Mouse (Mus musculus) C2C12 (cell line): ENCODE measurements around the gene Prdm11. TPM values are rescaled to one million over a fixed set of nuclear protein-coding genes. Genes with fewer than 3 reads are reported as not detected.

ENCODE experiments used
- H3K27me3 ChIP-seq: one replicate; pipeline ENCODE4 v1.6.1; 2011; ENCODE audit not compliant: control insufficient read depth, insufficient read depth, insufficient read length
- H3K36me3 ChIP-seq: one replicate; pipeline ENCODE4 v1.6.1; 2011; ENCODE audit not compliant: control insufficient read depth, insufficient read depth
- H3K4me3 ChIP-seq: one replicate; pipeline ENCODE4 v1.5.1; 2011; ENCODE audit warnings: mild to moderate bottlenecking, control low read depth; ENCODE audit not compliant: poor library complexity, insufficient read depth, severe bottlenecking
- H3K79me2 ChIP-seq: one replicate; pipeline ENCODE4 v1.6.1; 2011; ENCODE audit not compliant: control insufficient read depth, insufficient read depth
- H3K79me3 ChIP-seq: one replicate; pipeline ENCODE4 v1.6.1; 2011; ENCODE audit warnings: low read depth, control low read depth
- H3ac ChIP-seq: one replicate; pipeline ENCODE3; 2011; ENCODE audit warnings: low read depth; ENCODE audit not compliant: control insufficient read depth, insufficient read length
- CEBPB ChIP-seq: IDR thresholded peaks from one replicate; pipeline ENCODE4 v1.6.1; 2011; ENCODE audit warnings: low read depth, mild to moderate bottlenecking, control low read depth, moderate library complexity
- CTCF ChIP-seq: IDR thresholded peaks from one replicate; pipeline ENCODE4 v1.5.1; 2011; ENCODE audit not compliant: control insufficient read depth, insufficient read depth, insufficient read length
- FOSL1 ChIP-seq: IDR thresholded peaks from one replicate; pipeline ENCODE4 v1.8.0; 2011; ENCODE audit warnings: mild to moderate bottlenecking, low read length; ENCODE audit not compliant: poor library complexity, insufficient read depth, severe bottlenecking
- MAX ChIP-seq: IDR thresholded peaks from one replicate; pipeline ENCODE4 v1.6.1; 2011; ENCODE audit warnings: mild to moderate bottlenecking, control low read depth
- MYOD1 ChIP-seq: IDR thresholded peaks from one replicate; pipeline ENCODE4 v1.6.1; 2011; ENCODE audit warnings: low read depth; ENCODE audit not compliant: control insufficient read depth, insufficient read length
- MYOG ChIP-seq: IDR thresholded peaks from one replicate; pipeline ENCODE4 v1.6.1; 2011; ENCODE audit not compliant: control insufficient read depth, insufficient read length; ENCODE audit errors: extremely low read depth
- USF1 ChIP-seq: IDR thresholded peaks from one replicate; pipeline ENCODE4 v1.6.1; 2011; ENCODE audit warnings: low read depth, mild to moderate bottlenecking, control low read depth, moderate library complexity
- polyA plus RNA-seq: library from polyadenylated mRNA; unstranded; fragments of >200 nt; fragmentation: generic; extraction: Trizol; gene quantifications from one replicate; pipeline ENCODE4 v1.2.1, GENCODE M21; 2012; ENCODE audit warnings: missing spikeins

Gene Prdm11
- polyA plus RNA-seq, 1 experiment = 2.7 TPM

DNA sequence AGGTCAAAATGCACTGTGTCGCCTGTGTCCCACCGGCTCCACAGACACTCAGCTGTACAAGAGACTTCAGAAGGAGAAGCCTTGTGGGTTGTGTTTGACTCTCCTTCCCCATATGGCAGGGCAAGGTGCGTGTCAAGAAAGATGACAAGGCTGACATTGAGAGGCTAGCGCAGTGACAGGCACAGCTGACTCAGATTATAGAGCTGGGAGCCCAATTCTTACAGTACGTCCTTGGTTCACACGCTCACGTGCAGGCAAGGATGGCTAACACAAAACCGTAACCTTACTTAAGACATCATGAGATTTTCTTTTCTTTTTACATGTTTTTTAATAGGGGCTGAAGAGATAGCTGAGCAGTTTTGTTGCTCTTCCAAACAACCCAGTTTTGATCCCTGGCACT, 28.8 kb downstream of the Prdm11 start:
- no peaks in the 10 kb centered on the region for H3K36me3 ChIP-seq
- no peaks in the 10 kb centered on the region for H3K79me2 ChIP-seq
- no peak overlapping the region for H3ac ChIP-seq
- no peaks in the 10 kb centered on the region for H3K79me3 ChIP-seq
- TF ChIP-seq USF1 (no peak), MYOG (no peak), CTCF (no peak), MAX (no peak), CEBPB (no peak), FOSL1 (no peak), MYOD1 (no peak)
- H3K27me3 ChIP-seq = no peaks in the 10 kb centered on the region
- no peak overlapping the region for H3K4me3 ChIP-seq

GRCm38 (mm10) chr2:93015041-93015440, 30.9 kb downstream of the Prdm11 start:
- Histone ChIP-seq H3K4me3 (peak overlapping the region; percentile 21), H3K27me3 (no peaks in the 10 kb centered on the region)
- TF ChIP-seq MYOG (no peak), CEBPB (no peak), MYOD1 (no peak), MAX (no peak), FOSL1 (no peak), CTCF (no peak), USF1 (no peak)

DNA sequence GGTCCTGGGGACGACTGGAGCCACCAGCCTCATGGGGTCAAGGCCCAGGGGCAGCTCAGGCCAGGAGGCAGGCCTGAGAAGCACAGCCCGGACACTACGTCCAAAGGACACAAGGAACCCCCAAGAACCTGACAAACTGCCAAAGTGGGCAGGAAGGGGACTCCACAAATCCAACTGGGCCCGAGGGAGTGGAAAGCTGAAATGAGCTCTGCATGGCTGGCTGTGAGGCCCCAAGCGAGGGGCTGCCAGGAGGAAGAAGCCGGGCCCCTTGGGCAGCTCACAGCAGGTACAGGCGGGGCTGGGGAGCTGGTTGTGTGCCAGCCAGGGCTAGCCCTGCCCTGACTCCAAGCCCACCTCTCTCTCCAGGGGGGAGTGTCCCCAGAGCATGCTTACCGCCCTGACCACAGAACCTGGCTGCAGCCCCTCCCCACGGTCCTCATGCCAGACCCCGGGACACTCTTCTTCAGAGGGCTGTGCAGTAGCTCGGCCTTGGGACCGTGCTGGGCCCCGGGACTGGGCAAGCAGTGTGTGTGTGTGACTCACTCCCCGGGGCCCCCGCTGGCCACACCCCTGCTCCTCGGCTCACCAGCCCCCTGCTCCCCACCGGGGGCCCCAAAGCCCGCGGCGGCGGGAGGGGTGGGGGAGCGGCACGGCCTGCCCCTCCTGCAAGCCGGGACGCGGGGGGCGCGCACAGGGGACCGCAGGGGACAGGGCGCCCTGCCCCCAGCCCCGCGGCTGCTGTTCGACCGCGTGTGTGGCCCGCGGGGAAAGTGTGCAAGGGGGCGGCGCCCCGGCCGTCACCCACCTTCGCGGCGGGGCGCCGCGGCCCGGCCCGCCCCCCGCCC, 31.7 kb downstream of the Prdm11 start:
- H3K27me3 ChIP-seq = no peaks in the 10 kb centered on the region
- no peaks in the 10 kb centered on the region for H3K79me2 ChIP-seq
- H3K36me3 ChIP-seq = no peaks in the 10 kb centered on the region
- H3K4me3 ChIP-seq = peak overlapping the region; percentile 21
- H3ac ChIP-seq = peak overlapping the region; percentile 59
- TF ChIP-seq MYOD1 = no peak
- TF ChIP-seq CTCF = no peak
- no peak for TF ChIP-seq MAX
- no peak for TF ChIP-seq USF1
- no peak for TF ChIP-seq MYOG
- no peak for TF ChIP-seq CEBPB
- no peak for TF ChIP-seq FOSL1
- H3K79me3 ChIP-seq = no peaks in the 10 kb centered on the region

More at GRCm38 (mm10) chr2:93015041-93015440, 30.9 kb downstream of the Prdm11 start:
- no peaks in the 10 kb centered on the region for H3K79me3 ChIP-seq
- H3K79me2 ChIP-seq = no peaks in the 10 kb centered on the region
- peak overlapping the region; percentile 47 for H3ac ChIP-seq
- no peaks in the 10 kb centered on the region for H3K36me3 ChIP-seq

- Histone ChIP-seq H3ac (no peak overlapping the region), H3K79me3 (no peaks in the 10 kb centered on the region), H3K4me3 (no peak overlapping the region), H3K36me3 (no peaks in the 10 kb centered on the region), H3K27me3 (no peaks in the 10 kb centered on the region), H3K79me2 (no peaks in the 10 kb centered on the region)
- no peak for TF ChIP-seq USF1
- TF ChIP-seq MYOG = no peak
- no peak for TF ChIP-seq CTCF
- TF ChIP-seq FOSL1 = no peak
- TF ChIP-seq MAX = no peak
- no peak for TF ChIP-seq CEBPB
- TF ChIP-seq MYOD1 = no peak
These were observed 32.4 kb downstream of the Prdm11 start for GRCm38 (mm10) chr2:93013415-93014092.

GRCm38 (mm10) chr2:93012976-93013375, 33.0 kb downstream of the Prdm11 start:
- Histone ChIP-seq H3K27me3 (no peaks in the 10 kb centered on the region), H3K79me3 (no peaks in the 10 kb centered on the region), H3K4me3 (no peak overlapping the region), H3K79me2 (no peaks in the 10 kb centered on the region), H3ac (no peak overlapping the region), H3K36me3 (no peaks in the 10 kb centered on the region)
- TF ChIP-seq MYOG (no peak), FOSL1 (no peak), CTCF (no peak), USF1 (no peak), CEBPB (no peak), MYOD1 (no peak), MAX (no peak)
